Mouse (Mus musculus): Measurements from ENCODE around the gene Gemin5. TPM values are rescaled to one million over a fixed set of nuclear protein-coding genes. Genes with fewer than 3 reads are reported as not detected.

Gene Gemin5
- total RNA-seq, 2 experiments from 2014 or later = 7.3 to 7.8 TPM

DNA sequence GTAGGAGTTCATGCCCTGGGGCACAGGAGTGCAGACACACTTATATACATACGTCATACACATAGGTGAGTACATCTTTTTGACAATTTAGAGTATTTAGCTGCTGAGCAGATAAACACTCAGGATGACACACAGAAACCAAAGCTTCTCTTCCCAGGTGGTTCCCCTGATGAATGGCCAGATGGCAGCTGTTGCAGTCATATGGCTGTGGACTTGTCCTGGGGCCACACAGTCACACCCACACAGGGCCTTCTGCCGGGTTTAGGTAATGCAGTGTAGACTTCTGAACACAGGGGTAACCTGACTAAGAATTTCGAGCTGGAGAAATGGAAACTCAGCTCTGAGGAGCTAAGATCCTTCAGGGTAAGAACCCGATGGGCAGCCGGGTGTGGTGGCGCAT is 86.6 kb downstream of the Gemin5 start:
- ATAC-seq (ENCODE audit: poor library complexity, severe bottlenecking) = no peak

DNA sequence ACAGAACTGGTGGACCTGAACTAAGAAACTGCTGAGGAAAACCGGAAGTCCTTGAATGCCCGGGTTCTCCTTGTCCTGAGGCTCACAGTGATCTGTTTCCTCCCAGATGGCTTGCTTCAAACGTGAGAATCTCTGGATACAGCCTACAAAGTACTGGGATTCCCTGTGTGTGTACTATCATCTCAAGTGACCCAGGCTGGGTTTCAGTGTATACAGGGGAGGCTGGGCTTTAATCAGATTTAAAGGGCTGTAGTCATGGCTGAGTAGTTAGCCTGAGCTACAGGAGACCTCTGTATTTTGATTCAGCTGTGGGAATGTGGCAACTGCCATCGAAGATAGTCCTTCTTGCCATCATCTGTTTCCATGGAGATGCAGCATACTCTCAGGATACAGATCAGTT is 91.1 kb downstream of the Gemin5 start:
- ATAC-seq (ENCODE audit: poor library complexity, severe bottlenecking) = no peak

DNA sequence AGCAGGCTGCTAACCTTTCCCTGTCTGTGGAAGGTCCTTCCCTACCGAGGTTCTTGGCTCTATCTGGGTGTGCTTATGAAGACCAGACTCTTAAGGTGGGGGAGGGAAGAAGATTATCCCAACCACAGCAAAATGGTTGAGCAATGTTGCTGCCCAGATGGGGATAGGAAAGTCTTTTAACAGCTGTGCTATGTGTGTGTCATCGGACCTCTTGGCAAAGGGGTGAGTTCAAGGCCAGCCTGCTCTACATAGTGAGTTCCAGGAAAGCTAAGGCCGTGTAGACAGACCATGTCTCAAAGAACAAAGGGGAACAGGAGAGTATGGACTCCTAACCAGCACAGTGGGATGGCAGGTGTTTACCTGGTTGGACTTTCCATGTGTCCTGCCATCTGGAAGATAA is 95.4 kb downstream of the Gemin5 start:
- ATAC-seq (ENCODE audit: poor library complexity, severe bottlenecking) = no peak

Other genes starting within 250 kb of the Gemin5 start
- 62.3 and 65.1 TPM in 2 replicates for gene Larp1, start 159.5 kb downstream of the Gemin5 start, total RNA-seq (2015)
- 29.8 and 38.1 TPM in 2 replicates for gene Larp1, start 159.5 kb downstream of the Gemin5 start, total RNA-seq (2017)
- gene Gm12248, start 75.4 kb downstream of the Gemin5 start, total RNA-seq (2015) = not detected in 2 replicates
- not detected in 2 replicates for gene Gm12248, start 75.4 kb downstream of the Gemin5 start, total RNA-seq (2017)
- 57.4 and 62.3 TPM in 2 replicates for gene Cnot8, start 64.4 kb downstream of the Gemin5 start, total RNA-seq (2015)
- 86.3 and 88.8 TPM in 2 replicates for gene Cnot8, start 64.4 kb downstream of the Gemin5 start, total RNA-seq (2017)
- 45.0 and 47.8 TPM in 2 replicates for gene Mrpl22, start 3.1 kb upstream of the Gemin5 start, total RNA-seq (2015)
- 29.6 and 31.8 TPM in 2 replicates for gene Mrpl22, start 3.1 kb upstream of the Gemin5 start, total RNA-seq (2017)
- gene Igtp, start 31.0 kb upstream of the Gemin5 start, total RNA-seq (2015) = 21.0 and 23.8 TPM in 2 replicates
- 14.0 and 16.0 TPM in 2 replicates for gene Igtp, start 31.0 kb upstream of the Gemin5 start, total RNA-seq (2017)
- 19.7 and 23.3 TPM in 2 replicates for gene Irgm2, start 31.1 kb upstream of the Gemin5 start, total RNA-seq (2015)
- gene Irgm2, start 31.1 kb upstream of the Gemin5 start, total RNA-seq (2017) = 18.2 and 18.7 TPM in 2 replicates
- gene 4930438A08Rik, start 106.3 kb upstream of the Gemin5 start, total RNA-seq (2015) = 12.5 and 18.7 TPM in 2 replicates
- gene 4930438A08Rik, start 106.3 kb upstream of the Gemin5 start, total RNA-seq (2017) = 23.6 and 30.1 TPM in 2 replicates
- gene Zfp692, start 138.5 kb upstream of the Gemin5 start, total RNA-seq (2015) = 5.6 and 9.7 TPM in 2 replicates
- 8.6 and 9.2 TPM in 2 replicates for gene Zfp692, start 138.5 kb upstream of the Gemin5 start, total RNA-seq (2017)
- 26.9 and 28.8 TPM in 2 replicates for gene Zfp672, start 161.8 kb upstream of the Gemin5 start, total RNA-seq (2015)
- gene Zfp672, start 161.8 kb upstream of the Gemin5 start, total RNA-seq (2017) = 14.7 and 19.2 TPM in 2 replicates
- 3.8 and 4.1 TPM in 2 replicates for gene Sh3bp5l, start 162.2 kb upstream of the Gemin5 start, total RNA-seq (2015)
- 13.6 and 20.5 TPM in 2 replicates for gene Sh3bp5l, start 162.2 kb upstream of the Gemin5 start, total RNA-seq (2017)
- gene Lypd8, start 210.5 kb upstream of the Gemin5 start, total RNA-seq (2015) = not detected in 2 replicates
- not detected in 2 replicates for gene Lypd8, start 210.5 kb upstream of the Gemin5 start, total RNA-seq (2017)

All from megakaryocyte, adult 5-6 weeks (primary cell).